Mouse (Mus musculus) G1E (cell line): ENCODE data around the gene Dhx9.

ENCODE experiments used
- CTCF ChIP-seq: IDR thresholded peaks from 2 replicates; pipeline ENCODE4 v1.5.1; 2012; ENCODE audit warnings: low read depth, low read length, inconsistent platforms, mixed read lengths
- GATA1 ChIP-seq: IDR thresholded peaks from 2 replicates; pipeline ENCODE4 v1.6.1; 2012; ENCODE audit warnings: borderline replicate concordance, low read length, inconsistent platforms, mixed read lengths
- TAL1 ChIP-seq: conservative IDR thresholded peaks from 2 replicates; pipeline ENCODE4 v1.6.1; 2012; ENCODE audit warnings: low read depth, low read length, inconsistent platforms, mixed read lengths

DNA sequence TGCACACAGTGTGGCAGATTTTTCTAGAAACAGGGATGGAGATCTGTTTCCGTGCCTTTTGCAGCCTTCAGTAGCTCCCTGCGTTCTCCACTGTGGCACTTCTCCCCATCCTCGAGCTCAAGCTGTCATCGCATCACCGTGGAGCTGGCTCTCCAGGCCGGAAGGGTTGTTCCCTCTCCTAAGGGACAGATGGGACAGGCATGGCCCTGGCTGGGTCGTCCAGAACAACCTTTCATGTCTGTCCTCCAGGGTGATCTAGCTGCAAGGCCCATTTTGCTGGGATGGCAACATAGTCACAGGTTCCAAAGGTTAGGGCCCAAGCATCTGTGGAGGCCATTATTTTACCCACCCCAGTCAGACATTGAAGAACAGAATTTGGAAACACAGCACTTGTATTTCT is 56.3 kb downstream of the Dhx9 start:
- no peak for TF ChIP-seq CTCF
- no peak for TF ChIP-seq GATA1
- TF ChIP-seq TAL1 = no peak
